Mouse (Mus musculus) telencephalon, adult 2 months (tissue): Measurements from ENCODE around the gene Sh3bp5l.
"Not testable (repeated sequence)": the region's sequence is repeated elsewhere in the genome, so short reads cannot be mapped to it uniquely, and the experiment has no call there.

Experiments
- DNase-seq: peaks from one replicate; pipeline ENCODE4 v3.0.0-alpha.2; 2011; ENCODE audit warnings: low read depth, low spot score

Sh3bp5l gene

DNA sequence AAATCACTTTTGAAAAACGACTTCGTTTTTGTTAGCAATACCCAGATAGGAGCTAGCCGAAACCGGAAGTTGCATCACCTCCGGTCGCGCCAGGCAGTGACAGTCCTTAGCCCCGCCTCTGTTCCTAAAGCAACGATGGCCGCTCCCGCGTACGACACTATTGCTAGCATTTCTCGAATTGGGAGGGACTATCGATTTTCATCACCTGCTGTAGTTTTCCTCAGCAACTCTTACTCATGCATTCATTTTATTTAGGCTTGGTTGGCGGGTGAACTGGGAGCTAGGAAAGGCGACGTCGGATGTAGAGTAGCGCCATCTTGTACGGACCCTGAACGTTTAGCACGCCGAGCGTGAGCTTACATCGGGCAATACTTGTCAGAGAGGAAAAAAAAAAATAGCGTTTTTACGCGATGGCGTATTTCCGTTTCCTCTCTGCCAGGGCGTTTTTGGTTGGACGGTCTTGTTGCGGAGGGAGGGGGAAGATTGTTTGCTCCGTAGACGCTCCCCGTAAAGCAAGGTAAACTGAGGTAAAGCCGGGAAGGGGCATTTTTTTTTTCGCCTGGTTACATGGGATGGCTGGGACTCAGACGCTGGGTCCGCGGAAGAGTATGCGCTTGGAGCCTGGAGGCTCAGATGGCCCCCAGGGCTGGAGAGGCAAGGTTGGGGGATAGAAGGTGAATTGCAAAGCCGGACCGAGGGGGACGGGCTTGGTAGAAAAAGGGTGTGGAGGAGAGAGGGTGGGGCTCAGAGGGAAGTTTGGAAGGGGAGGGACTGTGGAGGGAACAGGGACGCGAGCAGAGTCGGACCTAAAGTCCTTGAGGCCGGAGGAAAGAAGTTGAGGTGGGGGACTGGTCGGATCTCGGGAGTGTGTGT lies at the start of gene Sh3bp5l, which contains the start of gene Zfp672:
Gene Sh3bp5l, plus strand, starts transcription at position 449 of the 873 bp plus-strand sequence.
Gene Zfp672, minus strand, starts transcription at position 64 of the 873 bp plus-strand sequence.
- DNase-seq: peak; percentile 99

- no peak for DNase-seq
Measured at GRCm38 (mm10) chr11:58281970-58282496, 48.5 kb upstream of the Sh3bp5l start.

- DNase-seq: no peak
Measured at GRCm38 (mm10) chr11:58282518-58282917, 48.0 kb upstream of the Sh3bp5l start.

DNA sequence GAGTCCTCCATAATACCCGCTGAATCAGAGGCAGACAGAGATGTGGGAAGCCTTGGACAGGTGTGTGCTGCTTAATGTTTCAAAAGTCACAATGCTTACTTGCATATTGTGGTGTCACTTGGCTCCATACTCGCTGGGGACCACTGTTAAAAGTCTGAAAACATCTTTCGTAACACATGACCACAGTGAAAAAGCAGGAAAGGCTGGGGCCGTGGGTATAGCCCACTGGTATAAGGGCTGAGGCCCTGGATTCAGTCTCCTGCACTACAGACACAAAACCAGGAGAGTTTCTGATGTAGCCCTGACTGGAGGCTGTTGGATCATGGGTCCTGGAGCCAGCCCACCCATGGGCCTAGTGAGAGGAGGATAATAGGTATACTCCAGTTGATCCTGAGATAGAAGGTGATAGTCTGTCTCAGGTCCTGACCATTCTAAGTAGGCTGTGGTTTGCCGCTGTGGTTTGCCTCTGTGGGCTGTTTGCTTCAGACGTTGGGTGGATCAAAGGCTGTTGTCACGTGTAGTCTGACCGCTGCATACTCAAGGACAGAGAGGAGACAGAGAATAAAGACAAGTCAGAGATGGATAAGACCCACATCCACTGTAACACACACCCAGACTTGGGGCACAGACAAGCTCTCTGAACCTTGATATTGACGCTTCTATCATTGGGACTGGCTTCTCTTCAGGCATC lies 40.4 kb upstream of the Sh3bp5l start:
- no peak for DNase-seq

DNA sequence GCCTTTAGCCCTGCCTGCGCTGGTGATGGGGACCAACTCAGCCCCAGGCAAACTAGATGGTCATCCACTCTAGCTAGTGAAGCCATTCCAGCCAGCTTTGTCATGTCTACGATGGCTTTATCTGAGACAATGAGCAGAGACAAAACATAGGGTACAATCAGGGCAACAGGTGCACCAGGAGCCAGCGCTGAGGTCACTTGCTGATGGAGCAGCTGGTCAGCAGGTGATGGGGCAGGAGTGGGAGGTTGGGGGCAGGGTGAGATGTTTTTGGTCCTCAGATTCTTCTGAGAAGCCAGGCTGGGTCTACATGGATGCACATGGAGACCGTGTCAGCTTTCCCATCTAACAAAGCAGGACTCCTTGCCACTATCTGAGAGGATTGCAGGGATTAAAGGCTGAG lies 39.7 kb upstream of the Sh3bp5l start:
- DNase-seq: no peak

DNA sequence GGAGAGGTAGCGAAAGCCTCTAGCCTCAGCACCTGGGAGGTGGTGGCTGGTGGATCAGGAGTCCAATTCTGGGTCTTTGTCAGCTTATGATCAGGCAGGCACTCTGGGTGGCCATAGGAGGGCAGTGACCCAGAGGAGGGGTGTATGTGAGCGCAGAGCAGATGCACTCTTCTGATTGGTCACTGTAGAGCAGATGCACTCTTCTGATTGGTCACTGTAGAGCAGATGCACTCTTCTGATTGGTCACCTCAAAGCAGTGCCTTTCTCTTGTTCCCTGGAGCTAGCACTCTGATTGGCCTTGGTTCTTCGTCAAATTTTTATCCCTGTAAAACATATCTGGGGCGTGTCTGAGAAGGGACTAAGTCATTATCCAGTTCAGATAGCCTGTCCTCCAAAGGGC lies 37.7 kb upstream of the Sh3bp5l start:
- DNase-seq: no peak

GRCm38 (mm10) chr11:58297396-58297795 lies 33.1 kb upstream of the Sh3bp5l start:
- no peak for DNase-seq

DNA sequence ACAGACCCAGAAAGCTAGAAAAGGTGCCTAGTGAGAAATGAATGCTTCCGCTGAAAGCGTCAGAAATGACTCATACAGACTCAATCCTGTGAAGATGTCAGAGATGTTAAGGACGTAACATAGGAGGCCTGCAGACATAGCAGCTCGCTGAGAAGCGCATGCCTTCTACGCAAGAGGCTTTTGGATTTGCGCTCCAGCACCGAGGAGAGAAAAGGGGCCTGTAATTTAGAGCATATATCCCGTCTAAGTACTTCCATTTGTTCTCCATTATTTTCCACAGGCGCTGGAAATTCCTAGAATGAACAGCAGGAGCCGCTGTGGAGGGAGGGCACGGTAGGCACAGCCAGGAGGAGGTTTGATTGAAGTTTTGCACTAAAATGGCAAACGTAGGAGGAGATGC lies 29.5 kb upstream of the Sh3bp5l start:
- peak; percentile 32 for DNase-seq

DNA sequence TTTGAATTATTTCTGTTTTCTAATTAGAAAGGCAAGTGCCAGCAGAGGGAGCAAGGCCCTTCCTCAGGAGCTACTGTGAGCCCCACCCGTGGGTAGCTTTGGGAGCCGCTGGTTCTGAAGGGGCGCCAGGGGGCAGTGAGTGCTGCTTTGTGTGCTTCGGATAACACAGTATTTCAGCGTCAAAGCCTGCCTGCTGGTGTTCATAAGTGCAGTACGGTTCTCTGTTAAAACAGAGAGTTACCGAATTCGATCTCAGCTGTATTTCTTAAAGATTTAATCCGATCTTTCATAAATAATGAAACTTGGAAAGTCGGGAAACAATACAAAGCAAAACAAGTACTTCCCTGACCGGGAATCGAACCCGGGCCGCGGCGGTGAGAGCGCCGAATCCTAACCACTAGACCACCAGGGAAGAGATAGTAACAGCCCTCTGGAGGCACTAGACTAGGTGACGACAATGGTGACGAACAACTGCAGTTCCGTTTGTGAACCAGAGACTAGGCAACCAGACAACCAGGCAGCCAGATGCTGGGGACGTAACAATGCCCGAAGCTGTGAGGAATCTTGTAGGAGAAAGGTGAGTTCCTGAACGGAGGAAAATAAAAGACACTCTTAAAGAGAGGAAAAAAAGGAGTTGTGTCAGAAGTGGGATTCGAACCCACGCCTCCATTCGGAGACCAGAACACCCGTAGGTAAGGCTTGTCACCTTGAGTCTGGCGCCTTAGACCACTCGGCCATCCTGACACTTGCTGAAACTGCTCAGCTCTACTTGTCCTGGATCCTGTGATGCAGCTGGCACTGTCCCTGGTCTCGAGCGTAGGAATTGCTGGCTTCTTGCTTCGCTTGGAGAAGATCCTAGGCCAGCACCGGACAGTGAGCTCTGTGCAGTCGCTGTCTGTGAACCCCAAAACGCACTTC lies 28.4 kb upstream of the Sh3bp5l start:
- DNase-seq: peak; percentile 94

DNA sequence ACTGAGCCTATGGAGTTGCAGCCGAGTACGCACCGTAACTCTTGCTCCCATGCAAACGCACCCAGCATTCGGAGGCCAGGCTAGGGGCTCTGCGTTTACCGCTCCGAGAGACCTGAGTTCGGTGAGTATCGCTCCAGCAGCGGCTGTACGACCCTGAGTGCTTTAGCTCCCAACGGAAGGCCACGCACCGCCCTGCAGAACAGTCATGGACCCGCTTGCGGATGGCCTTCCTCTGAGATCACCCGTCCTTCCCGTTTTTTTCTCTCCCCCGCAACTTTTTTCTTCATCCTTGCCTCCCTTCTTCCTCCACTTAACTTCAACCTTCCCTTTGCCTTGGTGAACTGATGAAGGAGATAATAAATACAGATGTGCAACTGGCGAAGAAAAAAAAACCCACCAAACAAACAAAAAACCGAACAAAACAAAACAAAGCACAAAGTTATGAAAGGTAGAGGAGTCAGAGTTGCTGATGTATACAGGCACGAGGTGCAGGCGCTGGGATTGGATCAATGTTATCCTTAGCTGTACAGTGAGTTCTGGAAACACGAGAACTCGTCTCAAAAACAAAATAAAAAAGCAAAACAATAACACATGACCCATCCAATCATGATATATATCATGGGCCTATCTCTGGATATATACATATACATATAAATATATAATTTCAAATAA lies 27.6 kb upstream of the Sh3bp5l start:
- DNase-seq: no peak

GRCm38 (mm10) chr11:58303594-58303993 lies 26.9 kb upstream of the Sh3bp5l start:
- DNase-seq: no peak

GRCm38 (mm10) chr11:58305299-58305698 lies 25.2 kb upstream of the Sh3bp5l start:
- DNase-seq: not testable (repeated sequence)

- peak; percentile 97 for DNase-seq
Measured at GRCm38 (mm10) chr11:58306860-58307308, 23.6 kb upstream of the Sh3bp5l start, which contains the start of gene Zfp692. Gene Zfp692 (plus strand): TSS chr11:58307069.

DNA sequence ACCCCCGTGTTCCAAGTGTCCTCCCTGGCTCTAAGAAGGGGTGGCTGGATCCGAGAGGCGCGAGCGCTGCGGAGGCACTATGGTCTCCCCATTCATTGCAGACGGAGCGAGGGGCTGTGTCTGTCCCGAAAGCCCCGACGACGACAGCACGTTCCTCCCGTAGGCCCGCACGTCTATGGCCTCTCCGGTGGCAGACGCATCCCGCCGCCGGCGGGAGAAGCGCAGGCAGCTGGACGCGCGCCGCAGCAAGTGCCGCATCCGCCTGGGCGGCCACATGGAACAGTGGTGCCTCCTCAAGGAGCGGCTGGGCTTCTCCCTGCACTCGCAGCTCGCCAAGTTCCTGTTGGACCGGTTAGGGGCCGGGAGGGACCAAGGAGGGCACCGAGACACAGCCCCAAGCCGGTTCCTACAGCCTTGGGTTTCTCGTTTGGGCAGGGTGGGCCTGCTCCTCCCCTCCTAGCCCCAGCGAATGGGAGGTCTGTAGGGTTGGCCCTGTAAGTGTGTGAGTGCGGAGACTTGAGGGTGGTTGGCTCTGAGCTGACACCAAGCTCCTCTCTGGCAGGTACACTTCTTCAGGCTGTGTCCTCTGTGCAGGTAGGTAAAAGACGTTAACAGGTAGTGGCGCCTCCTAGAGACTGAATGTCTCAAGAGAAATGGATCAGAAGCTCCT lies 23.0 kb upstream of the Sh3bp5l start:
- peak; percentile 15 for DNase-seq

DNA sequence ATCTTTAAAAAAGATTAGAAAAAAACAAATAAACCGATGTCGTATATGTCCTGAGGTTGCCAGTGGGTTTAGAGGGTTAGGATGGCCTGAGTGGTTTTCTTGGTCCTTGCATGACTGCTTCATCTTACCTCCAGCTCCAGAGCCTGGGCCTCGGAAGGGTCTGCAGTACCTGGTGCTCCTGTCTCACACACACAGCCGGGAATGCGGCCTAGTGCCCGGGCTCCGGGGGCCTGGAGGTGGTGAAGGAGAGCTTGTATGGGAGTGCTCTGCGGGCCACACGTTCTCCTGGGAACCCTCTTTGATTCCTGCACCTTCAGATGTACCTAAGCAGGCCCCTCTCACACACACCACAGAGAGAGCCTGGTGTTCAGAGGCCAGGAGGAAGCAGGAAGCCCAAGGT lies 21.9 kb upstream of the Sh3bp5l start:
- DNase-seq: no peak

- peak; percentile 19 for DNase-seq
Measured at GRCm38 (mm10) chr11:58314069-58314468, 16.5 kb upstream of the Sh3bp5l start.

DNA sequence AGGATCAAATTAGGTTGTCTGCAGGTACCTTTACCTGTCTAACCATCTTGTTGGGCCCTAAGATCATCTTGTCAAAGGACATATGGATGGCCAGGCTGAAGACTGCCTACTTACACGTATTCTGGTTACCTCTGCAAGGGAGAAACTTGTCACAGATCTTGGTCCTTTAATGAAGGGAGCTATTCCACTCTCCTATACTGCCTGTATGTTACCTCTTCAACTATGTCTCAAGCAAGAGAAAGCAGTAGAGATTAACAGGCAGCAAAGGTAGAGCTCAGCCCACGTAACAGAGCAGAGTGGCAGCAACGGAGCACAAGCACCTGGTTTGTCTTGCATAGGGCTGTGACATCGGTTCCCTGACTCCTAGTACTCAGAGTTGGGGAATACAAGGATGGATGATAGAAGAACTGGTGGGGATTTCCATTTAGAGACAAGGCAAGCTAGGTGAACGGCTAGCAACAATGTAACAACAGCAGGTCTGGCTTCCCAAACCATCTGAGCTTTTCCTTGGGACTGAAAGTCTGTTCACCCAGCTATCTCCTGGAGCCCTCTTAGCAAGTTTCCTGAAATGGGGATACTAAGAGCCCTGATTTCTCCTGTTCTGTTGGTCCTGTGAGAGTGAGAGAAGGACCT lies 14.9 kb upstream of the Sh3bp5l start:
- no peak for DNase-seq

- DNase-seq: no peak
Measured at GRCm38 (mm10) chr11:58316344-58316743, 14.2 kb upstream of the Sh3bp5l start.

DNA sequence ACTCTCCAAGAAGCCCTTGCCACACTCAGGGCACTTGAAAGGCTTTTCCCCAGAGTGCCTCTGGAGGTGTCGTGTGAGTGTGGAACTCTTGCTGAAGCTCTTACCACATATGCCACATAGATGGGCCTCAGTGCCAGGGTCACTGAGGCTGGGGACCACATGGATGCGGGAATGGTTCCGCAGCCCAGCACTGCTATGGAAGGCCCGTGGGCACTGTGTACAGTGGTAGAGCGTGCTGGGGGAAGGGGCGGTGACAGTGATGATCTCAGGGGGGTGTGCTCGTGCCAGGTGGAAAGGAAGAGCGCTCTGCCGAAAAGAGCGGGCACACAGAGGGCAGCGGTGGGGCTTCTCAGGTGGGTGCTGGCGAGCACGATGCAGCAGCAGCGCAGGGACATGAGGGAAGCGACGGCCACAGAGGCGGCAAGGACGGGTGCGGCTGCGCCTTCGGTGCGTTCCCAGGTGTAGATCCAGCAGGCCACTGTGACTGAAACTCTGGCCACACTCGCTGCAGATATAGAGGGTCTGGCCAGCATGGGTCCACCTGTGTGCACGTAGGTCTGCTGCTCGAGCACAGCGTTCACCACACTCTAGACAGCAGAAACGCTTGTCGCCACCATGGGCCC lies 13.6 kb upstream of the Sh3bp5l start:
- DNase-seq: no peak
